Mouse (Mus musculus) heart, embryonic 14.5 days (tissue): Measurements from ENCODE around the gene Ttc41. TPM values are rescaled to one million over a fixed set of nuclear protein-coding genes. Genes with fewer than 3 reads are reported as not detected.

Source experiments
- ATAC-seq: fragments of 200-750 bp; cut with Nextera tagmentation; 2 replicates; pipeline ENCODE4 v1.8.0; 2017; ENCODE audit warnings: low read depth, moderate TSS enrichment; ENCODE audit not compliant: insufficient number of reproducible peaks, insufficient read depth, low FRiP score
- H3K27ac ChIP-seq, 2 experiments: fragments of 200-500 bp in 1 of 2; fragments of 300-500 bp in 1 of 2; sonication (generic) in 1 of 2; replicated peaks in 1 of 2; 2 replicates each; pipeline ENCODE4 v1.5.1; 2012 to 2014; ENCODE audit warnings: low read depth in 2 of 2, low read length in 2 of 2, control low read depth in 1 of 2, mild to moderate bottlenecking in 1 of 2, mixed read lengths in 1 of 2; ENCODE audit not compliant: control insufficient read depth in 1 of 2, insufficient read depth in 1 of 2
- H3K27me3 ChIP-seq: fragments of 300-500 bp; sonication (generic); 2 replicates; pipeline ENCODE4 v1.6.1; 2014; ENCODE audit warnings: mild to moderate bottlenecking, low read length, control low read depth; ENCODE audit not compliant: control insufficient read depth, insufficient read depth
- H3K36me3 ChIP-seq: fragments of 300-500 bp; sonication (generic); 2 replicates; pipeline ENCODE4 v1.6.1; 2014; ENCODE audit warnings: mild to moderate bottlenecking, control low read depth, low read length, mixed read lengths; ENCODE audit not compliant: control insufficient read depth, insufficient read depth
- H3K4me1 ChIP-seq, 2 experiments: fragments of 200-500 bp in 1 of 2; fragments of 300-500 bp in 1 of 2; sonication (generic) in 1 of 2; 2 replicates each; pipeline ENCODE4 v1.6.1; 2012 to 2014; ENCODE audit warnings: low read length in 2 of 2, control low read depth in 1 of 2, mixed read lengths in 1 of 2; ENCODE audit not compliant: control insufficient read depth in 2 of 2, insufficient read depth in 2 of 2
- H3K4me2 ChIP-seq: fragments of 300-500 bp; sonication (generic); 2 replicates; pipeline ENCODE4 v1.6.1; 2014; ENCODE audit warnings: mild to moderate bottlenecking, low read length
- H3K4me3 ChIP-seq, 2 experiments: fragments of 200-500 bp in 1 of 2; fragments of 300-500 bp in 1 of 2; sonication (generic) in 1 of 2; 2 replicates each; pipeline ENCODE4 v1.5.1; 2012 to 2014; ENCODE audit warnings: low read length in 2 of 2, mild to moderate bottlenecking in 2 of 2, control low read depth in 1 of 2, low read depth in 1 of 2, moderate library complexity in 1 of 2; ENCODE audit not compliant: control insufficient read depth in 1 of 2, insufficient read depth in 1 of 2
- H3K9ac ChIP-seq: fragments of 300-500 bp; sonication (generic); 2 replicates; pipeline ENCODE4 v1.6.1; 2014; ENCODE audit warnings: mild to moderate bottlenecking, low read length
- H3K9me3 ChIP-seq: fragments of 300-500 bp; sonication (generic); 2 replicates; pipeline ENCODE4 v1.6.1; 2016; ENCODE audit warnings: low read length, control low read depth; ENCODE audit not compliant: control insufficient read depth
- WGBS: fragments of 180-500 bp; shearing (Covaris S2); extraction: QIAGEN DNeasy Blood & Tissue Kit; methylation state at CpG from one replicate; pipeline ENCODE4 v1.1.7; 2014; 5-methylcytosine and 5-hydroxymethylcytosine counted together
- polyA plus RNA-seq: library from polyadenylated mRNA; unstranded; fragments of >200 nt; fragmentation: Nextera tagmentation; extraction: Ambion mirVana; gene quantifications from 2 replicates; pipeline ENCODE4 v1.2.1, GENCODE M21; 2014

Gene Ttc41
- polyA plus RNA-seq, 1 experiment from 2014 or later: 1.5 TPM

DNA sequence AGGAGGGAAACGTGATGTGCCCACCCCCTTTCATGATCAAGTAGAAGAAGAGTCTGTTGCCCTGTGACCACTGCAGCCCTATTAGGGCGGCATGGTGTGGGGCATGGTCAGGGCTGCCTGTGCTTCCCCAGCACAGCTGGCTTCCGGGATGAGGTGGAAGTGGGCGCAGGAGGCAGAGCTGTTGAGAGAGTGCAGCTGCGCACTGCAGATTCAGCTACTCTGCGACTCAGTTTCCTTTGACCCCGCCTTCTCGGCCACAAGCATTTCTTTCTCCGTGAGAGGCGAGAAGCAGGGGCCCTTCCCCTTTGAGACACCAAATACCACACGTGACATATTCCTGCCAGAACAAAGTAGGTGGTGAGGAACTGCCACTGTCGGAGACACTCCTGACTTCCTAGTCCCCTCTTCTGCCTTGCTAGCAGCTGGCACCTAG is 22.0 kb downstream of the Ttc41 start:
- peak overlapping the region; percentile 67 for H3K4me2 ChIP-seq
- H3K4me1 ChIP-seq: peaks cover 4 to 8% of the 10 kb centered on the region in 2 experiments
- 7% methylated on average over 12 of the region's 12 CpGs for WGBS
- H3K4me3 ChIP-seq: peak overlapping the region; percentile 16 to 33
- no peaks in the 10 kb centered on the region for H3K36me3 ChIP-seq
- ATAC-seq: peak; percentile 41
- no peaks in the 10 kb centered on the region for H3K9me3 ChIP-seq
- peak overlapping the region; percentile 54 for H3K9ac ChIP-seq
- H3K27ac ChIP-seq: peak overlapping the region; percentile 23 to 27; a peak in 2 of 4 replicates
- H3K27me3 ChIP-seq: no peaks in the 10 kb centered on the region

- Histone ChIP-seq H3K27ac (peak overlapping the region in 1 of 2 experiments; percentile 23; a peak in 1 of 4 replicates), H3K4me1 (peaks cover 4 to 8% of the 10 kb centered on the region in 2 experiments), H3K4me3 (no peak overlapping the region), H3K36me3 (no peaks in the 10 kb centered on the region), H3K4me2 (no peak overlapping the region; the same call in 1 of the 2 replicates), H3K27me3 (no peaks in the 10 kb centered on the region), H3K9me3 (no peaks in the 10 kb centered on the region), H3K9ac (no peak overlapping the region)
- ATAC-seq: no peak
- 74% methylated on average over 3 of the region's 3 CpGs for WGBS
Measured at GRCm38 (mm10) chr10:86728176-86728575, 22.6 kb downstream of the Ttc41 start.

DNA sequence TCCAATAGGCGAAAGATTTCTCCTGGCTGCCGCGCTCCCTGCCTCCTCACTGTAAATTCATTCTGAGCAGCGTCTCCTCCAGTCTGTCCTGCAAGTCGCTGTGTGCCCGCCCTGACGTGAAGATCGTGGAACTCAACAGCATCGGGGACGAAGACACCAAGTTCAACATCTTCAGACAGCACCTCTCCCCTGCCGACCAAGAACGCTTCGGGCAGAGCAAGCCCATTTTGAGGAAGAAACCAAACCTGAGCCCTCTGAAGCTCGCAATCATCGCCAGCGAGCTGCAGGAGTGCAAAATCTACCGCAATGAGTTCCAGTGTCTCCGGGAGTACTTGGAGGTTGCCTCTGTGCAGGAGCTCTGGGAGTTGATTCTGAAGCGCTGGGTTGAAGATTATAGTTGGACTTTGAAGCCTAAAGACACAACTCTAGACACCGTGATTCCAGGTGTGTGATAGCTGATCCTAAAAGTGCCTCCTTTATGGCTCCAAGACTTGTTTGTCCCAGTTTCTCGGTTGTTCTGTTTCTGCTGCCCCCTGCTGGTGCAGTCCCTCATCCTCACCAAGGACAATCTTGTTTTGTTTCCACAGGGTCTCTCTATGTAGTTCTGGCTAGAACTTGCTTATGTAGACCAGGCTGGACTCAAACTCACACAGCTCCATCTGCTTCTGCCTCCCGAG is 25.4 kb downstream of the Ttc41 start:
- Histone ChIP-seq H3K36me3 (no peaks in the 10 kb centered on the region), H3K4me1 (peaks cover 4 to 8% of the 10 kb centered on the region in 2 experiments), H3K4me3 (peak overlapping the region; percentile 42 to 61), H3K27ac (no peak overlapping the region), H3K27me3 (no peaks in the 10 kb centered on the region), H3K9me3 (no peaks in the 10 kb centered on the region), H3K9ac (peak overlapping the region; percentile 67), H3K4me2 (peak overlapping the region; percentile 67)
- WGBS: 5% methylated on average over 22 of the region's 22 CpGs
- ATAC-seq: no peak

- whole genome bisulfite sequencing: 50% methylated on average over 2 of the region's 2 CpGs
- Histone ChIP-seq H3K27ac (no peak overlapping the region), H3K4me3 (no peak overlapping the region), H3K27me3 (no peaks in the 10 kb centered on the region), H3K4me2 (no peak overlapping the region), H3K9ac (no peak overlapping the region), H3K9me3 (no peaks in the 10 kb centered on the region), H3K4me1 (peaks cover 4 to 8% of the 10 kb centered on the region in 2 experiments), H3K36me3 (no peaks in the 10 kb centered on the region)
- no peak for ATAC-seq
Measured at GRCm38 (mm10) chr10:86731500-86731863, 25.9 kb downstream of the Ttc41 start.

GRCm38 (mm10) chr10:86735036-86735435 is 29.4 kb downstream of the Ttc41 start:
- H3K9ac ChIP-seq: no peak overlapping the region
- H3K27ac ChIP-seq: no peak overlapping the region
- H3K4me2 ChIP-seq: no peak overlapping the region
- no peak overlapping the region for H3K4me3 ChIP-seq
- no peak for ATAC-seq
- 85% methylated on average over 4 of the region's 4 CpGs for WGBS
- H3K36me3 ChIP-seq: no peaks in the 10 kb centered on the region
- no peaks in the 10 kb centered on the region for H3K4me1 ChIP-seq
- H3K9me3 ChIP-seq: no peaks in the 10 kb centered on the region
- no peaks in the 10 kb centered on the region for H3K27me3 ChIP-seq

DNA sequence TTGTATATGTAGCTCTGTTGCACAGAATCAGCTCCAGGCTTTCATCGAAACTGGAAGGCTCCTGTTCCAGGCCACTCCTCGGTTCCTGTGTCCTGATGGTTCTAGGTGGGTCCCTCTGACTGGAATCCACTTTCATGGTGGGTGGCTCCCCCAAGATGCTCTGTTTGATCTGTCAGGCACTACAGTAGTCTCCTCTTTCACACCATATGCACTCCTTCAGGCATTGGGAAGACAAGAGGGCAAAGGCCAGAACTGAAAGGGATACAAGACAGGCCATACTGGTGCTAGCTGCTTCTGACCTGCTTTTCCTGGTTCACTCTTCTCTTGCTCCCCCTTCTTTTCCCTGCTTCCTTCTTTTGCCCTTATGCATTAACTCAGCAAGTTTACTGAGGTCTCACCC is 37.3 kb downstream of the Ttc41 start:
- no peaks in the 10 kb centered on the region for H3K4me1 ChIP-seq

GRCm38 (mm10) chr10:86744306-86744705 is 38.7 kb downstream of the Ttc41 start:
- WGBS: 84% methylated on average over 7 of the region's 7 CpGs
- no peak for ATAC-seq
- Histone ChIP-seq H3K36me3 (no peaks in the 10 kb centered on the region), H3K27ac (no peak overlapping the region), H3K9me3 (no peaks in the 10 kb centered on the region), H3K9ac (no peak overlapping the region), H3K27me3 (no peaks in the 10 kb centered on the region), H3K4me2 (no peak overlapping the region), H3K4me3 (no peak overlapping the region), H3K4me1 (no peaks in the 10 kb centered on the region)

More for the DNA sequence above, 37.3 kb downstream of the Ttc41 start:
- Histone ChIP-seq H3K4me2 (no peak overlapping the region), H3K36me3 (no peaks in the 10 kb centered on the region), H3K27me3 (no peaks in the 10 kb centered on the region), H3K27ac (no peak overlapping the region), H3K9ac (no peak overlapping the region), H3K4me3 (no peak overlapping the region), H3K9me3 (no peaks in the 10 kb centered on the region)
- WGBS: 75% methylated on average over 2 of the region's 2 CpGs
- no peak for ATAC-seq
